Mouse (Mus musculus) adrenal gland, adult 8-10 months (tissue): ENCODE results near the gene Gid8. TPM values are rescaled to one million over a fixed set of nuclear protein-coding genes. Genes with fewer than 3 reads are reported as not detected.

Experiments
- DNase-seq: peaks from one replicate; pipeline ENCODE4 v3.0.0; 2022
- total RNA-seq, 4 experiments: library from RNA; stranded (reverse); gene quantifications; 2 replicates each; pipeline ENCODE4 v1.2.4; 2022

Gid8 gene
- total RNA-seq, 4 experiments from 2014 or later = 58.4 to 65.5 (median 64.0) TPM

DNA sequence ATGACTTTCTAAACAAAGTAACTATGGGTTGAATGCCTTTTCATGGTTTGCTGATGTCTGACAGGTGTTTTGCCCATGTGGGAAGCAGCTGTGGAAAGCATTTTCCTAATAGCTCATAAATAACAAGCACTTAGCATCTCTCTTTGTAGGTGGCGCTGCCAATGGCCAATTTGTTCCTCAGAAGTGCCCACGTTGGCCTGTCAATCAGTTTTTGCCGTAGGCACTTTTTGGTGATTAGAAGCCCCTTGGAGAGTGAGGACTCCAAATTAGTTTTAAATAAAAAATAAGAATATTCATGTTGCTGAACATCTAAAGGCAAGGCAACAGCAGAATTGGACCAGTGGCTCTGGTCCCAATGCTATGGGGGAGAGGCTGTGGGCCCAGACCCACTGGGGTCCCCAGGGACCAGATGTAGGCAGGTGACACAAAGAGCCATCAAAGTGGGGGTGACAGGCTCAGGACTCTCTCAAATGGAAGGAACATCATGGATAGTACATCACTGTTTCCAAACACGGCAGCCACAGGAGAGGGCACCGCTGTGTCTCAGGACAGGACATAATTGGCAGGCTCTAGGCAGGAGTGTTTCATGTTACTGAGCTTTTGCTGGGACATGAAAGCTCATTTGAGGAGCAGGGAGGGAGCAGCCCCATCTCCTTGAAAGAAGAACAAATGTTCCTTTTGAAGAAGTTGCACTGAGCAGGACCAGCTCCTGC, 45.2 kb downstream of the Gid8 start:
- no peak for DNase-seq

DNA sequence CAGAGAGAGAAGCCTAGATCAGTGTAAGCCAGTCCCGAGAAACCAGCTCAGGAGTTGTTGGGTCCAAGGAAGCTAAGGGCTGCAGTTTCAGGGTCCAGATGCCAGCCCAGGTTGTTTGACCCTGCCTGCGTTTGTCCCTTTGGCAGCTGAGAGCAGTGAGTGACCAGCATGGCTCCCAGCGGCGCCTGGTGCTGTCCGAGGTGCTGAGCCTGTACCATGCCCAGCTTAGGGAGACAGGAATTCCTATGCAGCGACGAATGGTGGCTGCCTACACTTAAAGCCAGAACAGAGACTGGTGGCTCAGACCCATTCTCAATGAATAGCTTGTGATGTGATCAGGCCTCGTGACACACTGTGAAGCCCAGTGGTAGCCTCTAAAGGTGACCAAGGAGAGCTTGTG, 46.0 kb downstream of the Gid8 start:
- DNase-seq = no peak

DNA sequence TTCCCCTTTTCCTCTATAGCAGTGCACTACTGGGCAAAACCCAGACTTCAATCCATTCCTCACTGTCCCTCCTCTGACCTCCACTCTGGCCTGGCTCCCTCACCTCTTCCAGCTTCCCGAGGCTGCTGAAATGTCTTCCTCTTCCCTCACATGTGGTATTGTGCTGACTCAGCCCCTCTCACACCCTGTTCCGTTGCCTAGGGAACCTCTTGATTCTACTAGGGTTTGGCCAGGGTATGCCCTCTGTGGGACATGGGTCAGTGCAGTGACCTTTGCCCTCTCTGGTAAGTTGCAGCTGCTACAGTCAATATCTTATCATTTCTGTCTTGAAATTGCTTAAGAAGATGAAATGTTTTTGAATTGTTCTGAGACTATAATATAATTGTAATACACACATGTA, 46.9 kb downstream of the Gid8 start:
- no peak for DNase-seq

DNA sequence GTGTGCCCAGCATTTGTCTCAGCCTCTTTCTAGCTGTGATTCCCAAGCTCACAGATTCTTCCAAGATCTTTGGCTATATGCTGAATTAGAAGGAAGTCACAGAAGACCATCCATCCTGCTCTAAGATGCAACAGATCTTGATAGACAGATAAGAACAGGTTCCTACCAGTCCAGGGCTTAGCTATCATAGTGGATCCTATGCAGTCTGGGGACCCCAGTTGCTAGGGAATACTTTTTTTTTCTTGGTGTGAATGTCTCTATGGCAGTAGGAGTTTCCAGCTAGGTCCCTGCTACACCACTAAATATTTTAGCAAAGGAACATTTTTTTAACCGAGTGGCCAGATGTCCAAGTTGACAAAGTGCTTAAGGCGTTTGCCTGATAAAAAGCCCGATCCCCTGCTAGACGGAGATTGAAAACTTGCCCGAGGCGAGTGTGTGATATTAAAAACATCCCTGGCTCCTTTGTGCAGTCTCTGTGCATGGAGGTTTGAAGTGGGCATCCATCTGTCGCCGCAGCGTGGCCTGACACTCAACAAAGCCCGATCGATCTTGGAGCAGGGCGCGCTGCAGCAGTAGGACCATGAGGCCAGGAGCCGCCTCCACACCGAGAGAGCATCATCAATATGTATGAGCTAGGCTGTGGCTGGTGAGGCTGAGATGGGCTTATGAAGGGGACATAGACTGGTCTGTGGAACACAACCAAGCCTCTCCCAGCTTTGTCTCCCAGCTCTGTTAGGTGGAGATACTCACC, 48.8 kb downstream of the Gid8 start:
- DNase-seq = no peak

DNA sequence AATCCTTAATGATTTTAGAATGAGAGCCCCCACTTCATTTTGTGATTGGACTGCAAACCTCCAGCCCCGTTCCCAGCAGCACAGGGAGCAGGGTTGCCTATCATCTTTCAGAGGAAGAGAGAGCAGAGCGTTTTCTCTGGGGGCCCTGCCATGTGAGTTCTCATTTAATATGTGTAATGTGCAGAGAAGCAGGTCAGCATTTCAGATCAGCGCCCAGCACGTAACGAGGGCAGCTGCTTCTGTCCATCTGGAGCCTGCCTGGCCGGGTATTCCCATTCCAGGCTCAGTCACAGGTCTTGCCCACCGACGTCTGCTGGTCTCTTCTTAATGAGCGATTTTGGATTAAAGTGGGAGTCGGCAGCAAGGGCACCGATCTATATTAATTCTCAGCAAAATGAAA, 55.1 kb downstream of the Gid8 start:
- no peak for DNase-seq

DNA sequence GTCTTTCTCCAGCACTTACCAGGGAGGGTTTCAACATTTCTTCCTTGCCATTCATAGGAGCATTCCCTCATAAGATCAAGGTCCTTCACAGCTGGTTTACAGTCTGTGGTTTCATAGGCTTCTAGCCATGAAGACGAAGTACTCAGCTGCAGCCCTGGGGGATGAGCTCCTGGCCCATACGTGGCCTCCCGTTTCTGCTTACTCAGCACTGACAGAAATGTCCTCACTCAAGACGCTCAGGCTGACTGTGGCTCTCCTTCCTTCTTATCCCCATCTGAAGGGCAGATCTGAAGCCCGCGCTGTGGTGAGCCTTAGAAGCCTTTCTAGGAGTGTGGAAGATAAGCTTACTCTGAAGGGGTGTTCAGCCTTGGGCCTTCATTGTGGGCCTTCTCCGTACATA, 55.8 kb downstream of the Gid8 start:
- DNase-seq = no peak

Other genes with a start within 250 kb of the Gid8 start
- not detected for gene Ntsr1, start 210.1 kb upstream of the Gid8 start, total RNA-seq
- 10 to 100 TPM; 16.1 to 23.9 (median 20.1) TPM for gene Mrgbp, start 128.8 kb upstream of the Gid8 start, total RNA-seq
- 10 to 100 TPM; 36.1 to 41.6 (median 40.6) TPM for gene Ogfr, start 120.9 kb upstream of the Gid8 start, total RNA-seq
- gene Col9a3, start 112.3 kb upstream of the Gid8 start, total RNA-seq = under 1 TPM in 3 of 4 experiments, not detected in 1; 0.22 to 0.40 (median 0.35) TPM
- gene Tcfl5, start 67.4 kb upstream of the Gid8 start, total RNA-seq = not detected
- 10 to 100 TPM; 41.3 to 60.8 (median 49.4) TPM for gene Dido1, start 118 bp upstream of the Gid8 start, total RNA-seq
- gene Slc17a9, start 15.1 kb downstream of the Gid8 start, total RNA-seq = 1 to 10 TPM in 2 of 4 experiments, under 1 TPM in 2; 0.81 to 2.3 (median 1.1) TPM
- gene Bhlhe23, start 66.8 kb downstream of the Gid8 start, total RNA-seq = not detected
- gene Ythdf1, start 210.8 kb downstream of the Gid8 start, total RNA-seq = 10 to 100 TPM; 46.5 to 59.6 (median 53.0) TPM
- not detected for gene Birc7, start 218.9 kb downstream of the Gid8 start, total RNA-seq
- 1 to 10 TPM; 6.3 to 8.5 (median 6.8) TPM for gene Nkain4, start 244.6 kb downstream of the Gid8 start, total RNA-seq